Mouse (Mus musculus) brain, embryonic 14.5 days (tissue): ENCODE data around the gene Cplx3. TPM values are rescaled to one million over a fixed set of nuclear protein-coding genes. Genes with fewer than 3 reads are reported as not detected.

Source experiments
- DNase-seq: peaks from one replicate; pipeline ENCODE4 v3.0.0-alpha.2; 2011; ENCODE audit warnings: low read depth
- CTCF ChIP-seq: fragments of 200-500 bp; IDR thresholded peaks from 2 replicates; pipeline ENCODE4 v1.5.1; 2012; ENCODE audit warnings: inconsistent platforms, mild to moderate bottlenecking, moderate library complexity, borderline replicate concordance; ENCODE audit not compliant: insufficient read depth, insufficient read length; ENCODE audit errors: extremely low read depth
- POLR2A ChIP-seq: fragments of 200-500 bp; IDR thresholded peaks from 2 replicates; pipeline ENCODE4 v1.6.1; 2012; ENCODE audit warnings: mild to moderate bottlenecking, inconsistent platforms, borderline replicate concordance; ENCODE audit not compliant: poor library complexity, insufficient read depth, insufficient read length, severe bottlenecking; ENCODE audit errors: extremely low read depth
- polyA plus RNA-seq: library from polyadenylated mRNA; depleted of rRNA; stranded (reverse); fragments of >200 nt; gene quantifications from 2 replicates; pipeline ENCODE4 v1.2.3, GENCODE M21; 2012; rRNA removed

Gene Cplx3
- polyA plus RNA-seq, 1 experiment, result 0.49 TPM

DNA sequence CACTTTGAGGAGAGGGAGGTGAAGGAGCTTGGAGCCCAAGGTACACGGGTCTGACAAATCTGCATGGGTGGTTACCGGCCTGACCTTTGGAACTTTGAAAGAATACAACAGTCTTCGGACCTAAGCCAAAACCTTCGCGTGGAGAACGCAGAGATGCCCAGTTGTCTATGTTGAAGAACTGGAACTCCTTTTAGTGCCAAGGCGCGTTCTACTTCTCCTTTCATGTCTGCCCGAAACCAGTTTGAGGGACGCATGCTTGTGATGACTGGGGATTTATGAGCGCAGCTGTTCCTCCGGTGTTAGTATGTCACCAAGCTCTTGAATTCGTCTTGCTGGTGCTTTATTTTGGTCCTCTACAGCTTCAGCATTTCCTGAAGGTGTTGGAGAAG, 44.4 kb downstream of the Cplx3 start:
- no peak for TF ChIP-seq POLR2A
- no peak for TF ChIP-seq CTCF
- DNase-seq, result no peak

DNA sequence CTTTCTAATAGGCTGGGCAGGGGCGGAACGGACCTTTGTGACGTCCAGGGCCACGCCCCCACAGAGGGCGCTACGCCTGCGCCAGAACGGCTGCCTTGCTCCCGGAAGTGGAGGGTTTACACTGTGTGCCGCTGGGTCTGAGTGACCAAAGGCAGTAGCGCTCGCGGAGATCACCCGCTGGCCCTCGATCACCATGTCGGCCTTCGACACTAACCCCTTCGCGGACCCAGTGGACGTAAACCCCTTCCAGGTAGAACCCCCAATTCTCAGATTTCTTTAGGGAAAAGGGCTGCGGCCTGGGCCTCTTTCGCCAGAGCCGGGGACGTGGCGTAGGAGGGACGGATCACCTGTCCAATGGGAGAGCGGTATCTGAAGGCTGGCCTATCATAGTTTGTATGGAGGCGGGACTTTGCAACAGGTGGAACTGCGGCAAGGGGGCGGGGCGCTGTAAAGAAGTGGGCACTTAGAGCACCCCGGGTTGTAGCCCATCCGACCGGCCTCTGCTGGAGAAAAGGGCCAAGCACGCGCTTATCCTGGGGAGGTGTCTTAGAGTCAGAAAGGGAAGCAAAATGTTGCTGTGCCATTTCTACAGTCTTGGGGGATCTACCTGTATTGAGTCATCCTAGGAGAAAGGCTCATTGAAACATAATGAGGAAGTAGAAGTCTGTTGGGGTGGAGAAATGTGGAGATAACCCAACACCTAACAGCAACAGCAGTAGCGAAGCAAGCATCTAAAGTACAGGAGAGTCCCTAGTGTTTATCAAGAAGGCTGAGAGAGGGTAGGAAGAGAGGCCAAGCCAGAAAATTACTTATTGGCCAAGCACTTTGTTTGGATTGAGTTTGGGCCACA, 45.0 kb downstream of the Cplx3 start, which contains the start of gene Scamp2:
TSS of gene Scamp2 (plus strand) at position 83 of the 850 bp plus-strand sequence.
- TF ChIP-seq POLR2A (peak; percentile 42; the same call in 1 of the 2 replicates), CTCF (no peak)
- DNase-seq, result peak; percentile 97

DNA sequence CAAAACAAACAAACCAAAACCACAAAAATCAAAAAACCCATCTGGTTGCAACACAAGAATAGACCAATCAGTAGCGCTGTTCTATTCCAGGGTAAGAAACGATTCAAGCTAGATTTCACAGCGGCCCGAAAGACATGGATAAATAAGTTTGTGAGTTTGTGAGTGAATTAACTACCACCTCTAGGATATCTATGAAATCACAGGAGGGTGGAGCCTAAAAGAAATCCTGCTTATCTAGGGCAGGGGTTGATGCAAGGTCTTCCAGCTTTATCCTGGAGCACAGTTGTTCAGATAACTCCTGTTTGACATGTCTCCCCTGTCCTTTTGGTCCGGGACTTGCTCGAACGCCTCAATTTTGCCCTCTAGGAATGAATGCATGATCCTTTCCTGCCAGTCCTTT, 45.8 kb downstream of the Cplx3 start:
- no peak for DNase-seq

DNA sequence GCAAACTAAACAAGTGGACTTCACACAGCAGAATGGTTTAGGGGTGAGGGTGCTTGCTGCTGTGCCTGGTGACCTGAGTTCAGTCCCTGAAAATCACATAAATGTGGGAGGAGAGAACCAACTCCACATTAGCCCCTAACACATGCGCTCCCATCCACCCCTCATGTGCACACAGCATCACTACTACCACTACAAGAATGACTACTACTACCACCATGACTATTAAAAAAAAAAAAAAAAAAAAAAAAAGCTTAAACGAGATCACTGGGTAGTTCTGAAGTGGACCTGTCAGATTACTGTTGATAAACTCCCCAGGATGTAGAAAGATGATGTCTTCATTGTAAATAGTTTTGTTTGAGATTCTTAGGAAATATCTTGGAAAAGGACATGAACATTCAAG, 46.5 kb downstream of the Cplx3 start:
- TF ChIP-seq CTCF (no peak), POLR2A (no peak)
- no peak for DNase-seq

More for the DNA sequence above, 45.8 kb downstream of the Cplx3 start:
- TF ChIP-seq POLR2A (no peak), CTCF (no peak)

DNA sequence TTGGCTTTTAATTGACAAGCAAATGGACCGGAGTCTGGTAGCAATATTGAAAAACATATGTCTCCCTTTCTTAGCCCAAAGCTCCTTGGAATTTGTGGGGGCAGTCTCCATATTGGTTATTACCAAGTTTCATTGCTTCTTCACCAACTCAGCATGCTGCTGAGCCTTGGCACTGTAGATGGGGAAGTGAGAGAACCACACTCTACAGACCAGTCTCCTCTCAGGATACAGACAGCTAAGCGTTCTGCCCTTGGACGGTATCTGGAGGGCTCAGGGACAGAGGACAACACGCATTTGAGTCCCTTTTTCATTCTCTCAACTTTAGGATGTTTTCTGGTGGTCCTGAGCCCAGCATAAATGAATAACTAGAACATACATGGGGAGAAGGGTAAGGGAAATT, 47.5 kb downstream of the Cplx3 start:
- no peak for DNase-seq
- TF ChIP-seq CTCF (no peak), POLR2A (no peak)

DNA sequence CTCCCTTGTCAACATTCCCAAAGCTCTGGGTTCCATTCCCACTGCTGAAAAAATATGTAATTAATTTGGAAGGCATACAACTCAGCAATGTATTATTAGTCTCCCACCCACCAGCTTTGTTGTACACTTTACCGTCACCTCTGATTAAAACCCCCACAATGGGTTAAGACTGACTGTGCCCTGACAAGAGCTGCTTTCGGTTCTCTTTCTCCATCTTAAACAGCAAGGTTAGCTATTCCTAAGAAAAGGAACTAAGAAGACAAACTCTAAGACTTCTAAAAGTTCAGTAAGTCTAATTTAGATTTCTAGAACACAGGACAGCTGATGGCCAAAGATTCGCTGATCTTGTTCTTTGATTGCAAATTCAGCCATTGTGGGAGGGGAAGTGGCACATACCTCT, 48.9 kb downstream of the Cplx3 start:
- DNase-seq, result no peak
- TF ChIP-seq POLR2A, result no peak
- no peak for TF ChIP-seq CTCF

DNA sequence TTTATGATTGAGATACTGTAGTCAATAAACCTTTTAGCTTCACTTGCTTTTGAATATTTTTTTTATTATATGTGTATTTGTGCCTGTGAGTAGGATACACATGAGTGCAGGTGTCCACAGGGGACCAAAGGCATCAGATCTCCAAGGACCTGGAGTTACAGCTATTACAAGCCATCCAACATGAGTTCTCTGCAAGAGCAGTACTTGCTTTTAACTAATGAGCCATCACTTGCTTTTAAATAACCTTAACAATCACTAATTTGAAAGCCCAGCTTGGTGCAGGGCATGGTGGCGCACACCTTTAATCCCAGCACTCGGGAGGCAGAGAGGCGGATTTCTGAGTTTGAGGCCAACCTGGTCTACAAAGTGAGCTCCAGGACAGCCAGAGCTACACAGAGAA, 51.3 kb downstream of the Cplx3 start:
- TF ChIP-seq POLR2A (no peak), CTCF (no peak)

DNA sequence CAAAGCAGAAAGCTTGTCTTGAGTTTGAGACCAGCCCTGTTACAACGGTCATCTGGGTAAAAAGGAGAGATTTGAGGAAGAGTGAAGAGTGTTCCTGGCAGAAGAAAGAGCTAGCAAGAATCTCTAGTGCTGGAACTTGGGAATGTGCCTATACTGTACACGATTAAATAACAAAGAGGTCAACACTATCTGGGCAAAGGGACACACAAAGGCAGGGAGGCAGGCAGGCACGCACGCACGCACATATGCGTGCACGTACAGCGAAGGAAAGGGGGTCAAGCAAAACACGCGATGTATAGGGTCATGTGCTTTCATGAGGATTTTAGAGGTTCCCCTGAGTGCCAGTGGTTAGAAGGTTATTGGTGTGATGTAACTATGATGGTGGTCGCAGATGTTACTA, 53.0 kb downstream of the Cplx3 start:
- TF ChIP-seq CTCF (no peak), POLR2A (no peak)
- no peak for DNase-seq

More for the DNA sequence above, 51.3 kb downstream of the Cplx3 start:
- DNase-seq, result no peak

DNA sequence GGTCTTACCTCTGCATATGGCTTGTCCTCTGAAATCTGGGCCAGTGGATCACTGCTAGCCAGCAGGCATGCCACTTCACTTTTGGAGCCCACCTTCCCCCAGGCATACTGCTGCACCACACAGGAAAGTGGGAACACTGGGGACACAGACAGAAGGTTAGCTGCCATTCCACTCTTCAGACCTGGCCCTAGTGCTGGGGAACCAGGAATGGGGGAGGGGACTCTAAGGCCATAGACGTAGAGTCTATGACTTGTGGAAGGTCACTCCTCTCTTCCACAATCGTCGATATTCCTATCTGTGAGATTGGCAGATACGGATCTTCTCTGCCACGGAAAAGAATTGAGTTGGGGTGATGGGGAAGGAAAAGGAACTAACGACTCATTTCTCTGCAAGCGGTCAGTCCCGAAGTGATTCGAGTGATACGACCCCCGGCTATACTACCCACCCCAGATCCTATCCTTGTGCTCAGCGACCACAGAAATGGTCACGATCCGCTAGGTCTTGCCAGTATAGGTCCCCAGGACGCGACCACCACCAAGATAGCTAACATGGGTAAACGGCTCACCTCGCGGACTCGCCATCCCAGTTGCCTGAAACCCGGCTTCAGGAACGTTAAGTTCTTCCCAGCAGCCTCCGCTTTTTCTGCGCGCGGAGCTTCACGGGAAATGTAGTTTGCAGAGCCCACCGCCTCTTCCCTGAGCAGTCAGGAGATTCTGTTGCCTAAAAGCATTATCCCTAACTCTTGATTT, 53.8 kb downstream of the Cplx3 start, which contains the start of gene Mpi:
TSS of gene Mpi (minus strand) at position 625 of the 749 bp plus-strand sequence.
- TF ChIP-seq CTCF, result no peak
- peak; percentile 55; the same call in 1 of the 2 replicates for TF ChIP-seq POLR2A
- peak; percentile 89 for DNase-seq

DNA sequence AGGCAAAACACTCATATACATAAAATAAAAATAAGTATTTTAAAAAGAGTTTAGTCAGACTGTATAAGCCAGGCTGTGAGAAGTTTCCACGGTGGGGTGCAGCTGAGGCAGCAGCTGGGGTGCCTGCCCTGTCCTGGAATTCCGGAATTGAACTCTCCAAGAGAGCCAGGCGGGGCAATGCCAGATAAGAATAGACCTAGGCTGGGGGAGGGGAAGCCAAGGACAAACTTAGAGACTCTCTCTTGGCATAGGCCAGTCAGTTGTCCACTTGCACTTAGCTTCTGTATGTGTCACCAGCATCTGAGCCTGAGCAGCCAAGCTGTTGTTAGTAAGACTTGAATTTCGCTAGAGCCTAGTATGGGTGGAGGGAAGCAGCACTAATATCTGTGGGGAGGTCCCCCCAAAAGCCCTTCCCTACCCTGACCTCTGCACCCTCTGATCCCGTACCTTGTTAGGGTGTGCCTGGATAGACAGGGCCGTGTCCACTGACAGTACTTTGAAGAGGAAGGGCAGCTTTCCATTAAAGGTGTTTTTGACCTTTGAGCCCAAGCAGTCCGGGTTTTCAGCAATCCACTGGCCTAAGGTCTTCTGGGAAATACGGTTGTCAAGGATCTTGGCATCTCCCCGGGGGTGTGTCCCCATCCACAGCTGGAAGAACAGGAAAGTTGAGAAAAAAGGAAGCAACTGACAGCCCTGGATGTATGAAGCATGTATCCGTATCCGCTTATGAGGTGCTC, 55.8 kb downstream of the Cplx3 start:
- TF ChIP-seq CTCF (no peak), POLR2A (no peak)
- DNase-seq, result no peak

Other genes starting within 250 kb of the Cplx3 start
- gene Ppcdc, start 166.2 kb downstream of the Cplx3 start, polyA plus RNA-seq, result 17.9 and 21.1 TPM in 2 replicates
- gene Scamp5, start 138.2 kb downstream of the Cplx3 start, polyA plus RNA-seq, result 222 and 241 TPM in 2 replicates
- gene Rpp25, start 102.3 kb downstream of the Cplx3 start, polyA plus RNA-seq, result 8.2 and 12.1 TPM in 2 replicates
- gene Cox5a, start 85.0 kb downstream of the Cplx3 start, polyA plus RNA-seq, result 320 and 341 TPM in 2 replicates
- gene Fam219b, start 68.8 kb downstream of the Cplx3 start, polyA plus RNA-seq, result 12.1 and 12.2 TPM in 2 replicates
- 71.2 and 73.3 TPM in 2 replicates for gene Mpi, start 53.5 kb downstream of the Cplx3 start, polyA plus RNA-seq
- gene Scamp2, start 45.3 kb downstream of the Cplx3 start, polyA plus RNA-seq, result 65.2 and 89.4 TPM in 2 replicates
- gene Ulk3, start 16.8 kb downstream of the Cplx3 start, polyA plus RNA-seq, result 38.8 and 42.1 TPM in 2 replicates
- 0.04 and 0.12 TPM in 2 replicates for gene Lman1l, start 14.5 kb upstream of the Cplx3 start, polyA plus RNA-seq
- gene Csk, start 47.4 kb upstream of the Cplx3 start, polyA plus RNA-seq, result 84.6 and 138 TPM in 2 replicates
- not detected in 2 replicates for gene Cyp1a2, start 77.4 kb upstream of the Cplx3 start, polyA plus RNA-seq
- gene Cyp1a1, start 81.6 kb upstream of the Cplx3 start, polyA plus RNA-seq, result 0.13 and 0.14 TPM in 2 replicates
- 24.1 and 27.0 TPM in 2 replicates for gene Edc3, start 102.3 kb upstream of the Cplx3 start, polyA plus RNA-seq
- 153 and 188 TPM in 2 replicates for gene Clk3, start 159.6 kb upstream of the Cplx3 start, polyA plus RNA-seq
- 15.4 and 16.6 TPM in 2 replicates for gene Arid3b, start 230.5 kb upstream of the Cplx3 start, polyA plus RNA-seq